Mouse (Mus musculus) megakaryocyte, embryonic 14.5 days (primary cell): ENCODE results near the gene Hagh.

Experiments
- FLI1 ChIP-seq: IDR thresholded peaks from 2 replicates; pipeline ENCODE4 v1.6.1; 2012; ENCODE audit warnings: low read length, inconsistent platforms, mixed read lengths
- GATA1 ChIP-seq: IDR thresholded peaks from 3 replicates; pipeline ENCODE4 v1.6.1; 2012; ENCODE audit warnings: mixed read lengths, low read length, inconsistent platforms, borderline replicate concordance

GRCm38 (mm10) chr17:24890151-24891092 is 50.5 kb downstream of the Hagh start:
- TF ChIP-seq GATA1: no peak
- no peak for TF ChIP-seq FLI1
